Mouse (Mus musculus): ENCODE data around the gene Acp7. TPM values are rescaled to one million over a fixed set of nuclear protein-coding genes. Genes with fewer than 3 reads are reported as not detected.

Gene Acp7
- polyA plus RNA-seq, 1 experiment, result 1.4 TPM

- H3K4me1 ChIP-seq (ENCODE audit: control insufficient read depth, insufficient read depth, low read length), result peaks cover 17% of the 10 kb centered on the region
- TF ChIP-seq POLR2A (IDR thresholded peaks at IDR 0.05; ENCODE audit: borderline replicate concordance, insufficient read depth, low read length) (no peak), CTCF (IDR thresholded peaks at IDR 0.05; ENCODE audit: borderline replicate concordance, insufficient read depth, low read depth, low read length) (no peak)
- H3K27me3 ChIP-seq (ENCODE audit: control insufficient read depth, insufficient read depth, low read length), result no peaks in the 10 kb centered on the region
- no peak for DNase-seq
- H3K4me3 ChIP-seq (replicated peaks; ENCODE audit: insufficient read depth, low read depth, low read length), result no peak overlapping the region
- 43% methylated on average over 1 of the region's 1 CpGs for WGBS
- no peak overlapping the region for H3K27ac ChIP-seq (ENCODE audit: insufficient read depth, low read length)
Observed at GRCm38 (mm10) chr7:28591862-28592261, 39.3 kb downstream of the Acp7 start.

GRCm38 (mm10) chr7:28587644-28588043 lies 43.5 kb downstream of the Acp7 start:
- Histone ChIP-seq H3K4me1 (ENCODE audit: control insufficient read depth, insufficient read depth, low read length) (peaks cover 7% of the 10 kb centered on the region), H3K4me3 (replicated peaks; ENCODE audit: insufficient read depth, low read depth, low read length) (no peak overlapping the region), H3K27ac (ENCODE audit: insufficient read depth, low read length) (no peak overlapping the region), H3K27me3 (ENCODE audit: control insufficient read depth, insufficient read depth, low read length) (no peaks in the 10 kb centered on the region)
- no peak for TF ChIP-seq CTCF (IDR thresholded peaks at IDR 0.05; ENCODE audit: borderline replicate concordance, insufficient read depth, low read depth, low read length)
- DNase-seq, result no peak

GRCm38 (mm10) chr7:28586663-28587411 lies 44.3 kb downstream of the Acp7 start:
- Histone ChIP-seq H3K4me1 (ENCODE audit: control insufficient read depth, insufficient read depth, low read length) (peaks cover 7% of the 10 kb centered on the region), H3K4me3 (replicated peaks; ENCODE audit: insufficient read depth, low read depth, low read length) (no peak overlapping the region), H3K27ac (ENCODE audit: insufficient read depth, low read length) (no peak overlapping the region), H3K27me3 (ENCODE audit: control insufficient read depth, insufficient read depth, low read length) (no peaks in the 10 kb centered on the region)
- 49% methylated on average over 6 of the region's 6 CpGs for whole genome bisulfite sequencing
- DNase-seq, result no peak
- TF ChIP-seq POLR2A (IDR thresholded peaks at IDR 0.05; ENCODE audit: borderline replicate concordance, insufficient read depth, low read length), result no peak
- no peak for TF ChIP-seq CTCF (IDR thresholded peaks at IDR 0.05; ENCODE audit: borderline replicate concordance, insufficient read depth, low read depth, low read length)

- H3K4me1 ChIP-seq (ENCODE audit: control insufficient read depth, insufficient read depth, low read length), result peaks cover 7% of the 10 kb centered on the region
- H3K4me3 ChIP-seq (replicated peaks; ENCODE audit: insufficient read depth, low read depth, low read length), result no peak overlapping the region
- WGBS, result 58% methylated on average over 6 of the region's 6 CpGs
- H3K27ac ChIP-seq (ENCODE audit: insufficient read depth, low read length), result no peak overlapping the region
- no peaks in the 10 kb centered on the region for H3K27me3 ChIP-seq (ENCODE audit: control insufficient read depth, insufficient read depth, low read length)
- no peak for TF ChIP-seq POLR2A (IDR thresholded peaks at IDR 0.05; ENCODE audit: borderline replicate concordance, insufficient read depth, low read length)
- TF ChIP-seq CTCF (IDR thresholded peaks at IDR 0.05; ENCODE audit: borderline replicate concordance, insufficient read depth, low read depth, low read length), result no peak
- no peak for DNase-seq
Observed at GRCm38 (mm10) chr7:28585001-28585400, 46.1 kb downstream of the Acp7 start.

- H3K4me3 ChIP-seq (replicated peaks; ENCODE audit: insufficient read depth, low read depth, low read length), result no peak overlapping the region
- H3K27ac ChIP-seq (ENCODE audit: insufficient read depth, low read length), result no peak overlapping the region
- peaks cover 6% of the 10 kb centered on the region for H3K4me1 ChIP-seq (ENCODE audit: control insufficient read depth, insufficient read depth, low read length)
- TF ChIP-seq POLR2A (IDR thresholded peaks at IDR 0.05; ENCODE audit: borderline replicate concordance, insufficient read depth, low read length), result no peak
- no peak for TF ChIP-seq CTCF (IDR thresholded peaks at IDR 0.05; ENCODE audit: borderline replicate concordance, insufficient read depth, low read depth, low read length)
- no peaks in the 10 kb centered on the region for H3K27me3 ChIP-seq (ENCODE audit: control insufficient read depth, insufficient read depth, low read length)
- no peak for DNase-seq
- 56% methylated on average over 4 of the region's 4 CpGs for whole genome bisulfite sequencing
Observed at GRCm38 (mm10) chr7:28584468-28584867, 46.7 kb downstream of the Acp7 start.

- TF ChIP-seq POLR2A (IDR thresholded peaks at IDR 0.05; ENCODE audit: borderline replicate concordance, insufficient read depth, low read length), result no peak
- TF ChIP-seq CTCF (IDR thresholded peaks at IDR 0.05; ENCODE audit: borderline replicate concordance, insufficient read depth, low read depth, low read length), result no peak
- peaks cover 6% of the 10 kb centered on the region for H3K4me1 ChIP-seq (ENCODE audit: control insufficient read depth, insufficient read depth, low read length)
- DNase-seq, result no peak
Observed at GRCm38 (mm10) chr7:28583570-28584344, 47.4 kb downstream of the Acp7 start.

GRCm38 (mm10) chr7:28582841-28583240 lies 48.3 kb downstream of the Acp7 start:
- no peak overlapping the region for H3K4me3 ChIP-seq (replicated peaks; ENCODE audit: insufficient read depth, low read depth, low read length)
- peaks cover 15% of the 10 kb centered on the region for H3K4me1 ChIP-seq (ENCODE audit: control insufficient read depth, insufficient read depth, low read length)
- no peak overlapping the region for H3K27ac ChIP-seq (ENCODE audit: insufficient read depth, low read length)
- H3K27me3 ChIP-seq (ENCODE audit: control insufficient read depth, insufficient read depth, low read length), result no peaks in the 10 kb centered on the region
- TF ChIP-seq POLR2A (IDR thresholded peaks at IDR 0.05; ENCODE audit: borderline replicate concordance, insufficient read depth, low read length) (no peak), CTCF (IDR thresholded peaks at IDR 0.05; ENCODE audit: borderline replicate concordance, insufficient read depth, low read depth, low read length) (no peak)
- WGBS, result 80% methylated on average over 11 of the region's 11 CpGs
- no peak for DNase-seq

More at GRCm38 (mm10) chr7:28583570-28584344, 47.4 kb downstream of the Acp7 start:
- 78% methylated on average over 8 of the region's 8 CpGs for WGBS
- Histone ChIP-seq H3K4me3 (replicated peaks; ENCODE audit: insufficient read depth, low read depth, low read length) (no peak overlapping the region), H3K27ac (ENCODE audit: insufficient read depth, low read length) (no peak overlapping the region), H3K27me3 (ENCODE audit: control insufficient read depth, insufficient read depth, low read length) (no peaks in the 10 kb centered on the region)

GRCm38 (mm10) chr7:28581721-28582120 lies 49.4 kb downstream of the Acp7 start:
- WGBS, result 68% methylated on average over 4 of the region's 4 CpGs

More at GRCm38 (mm10) chr7:28581721-28582120, 49.4 kb downstream of the Acp7 start:
- peaks cover 26% of the 10 kb centered on the region for H3K4me1 ChIP-seq (ENCODE audit: control insufficient read depth, insufficient read depth, low read length)
- TF ChIP-seq POLR2A (IDR thresholded peaks at IDR 0.05; ENCODE audit: borderline replicate concordance, insufficient read depth, low read length) (no peak), CTCF (IDR thresholded peaks at IDR 0.05; ENCODE audit: borderline replicate concordance, insufficient read depth, low read depth, low read length) (no peak)
- H3K4me3 ChIP-seq (replicated peaks; ENCODE audit: insufficient read depth, low read depth, low read length), result no peak overlapping the region
- no peaks in the 10 kb centered on the region for H3K27me3 ChIP-seq (ENCODE audit: control insufficient read depth, insufficient read depth, low read length)
- H3K27ac ChIP-seq (ENCODE audit: insufficient read depth, low read length), result no peak overlapping the region
- DNase-seq, result no peak
